Mouse (Mus musculus) MEL (cell line): ENCODE measurements around the gene Hipk3. TPM values are rescaled to one million over a fixed set of nuclear protein-coding genes. Genes with fewer than 3 reads are reported as not detected.

Experiments used
- DNase-seq: peaks from one replicate; pipeline ENCODE4 v3.0.0; 2011; ENCODE audit warnings: low read depth, low spot score
- H3K27ac ChIP-seq: 2 replicates; pipeline ENCODE4 v1.5.1; 2012; ENCODE audit warnings: low read depth, mild to moderate bottlenecking, control low read depth, low read length, moderate library complexity; ENCODE audit not compliant: control insufficient read depth
- H3K27me3 ChIP-seq, 2 experiments: fragments of 150-350 bp in 1 of 2; sonication (generic) in 1 of 2; 2 replicates each; pipeline ENCODE4 v1.6.1; 2012; ENCODE audit warnings: low read length in 2 of 2, mild to moderate bottlenecking in 2 of 2, improper control_type of control experiment in 1 of 2, moderate library complexity in 1 of 2; ENCODE audit not compliant: insufficient read depth in 2 of 2, control insufficient read depth in 1 of 2
- H3K36me3 ChIP-seq, 2 experiments: 2 replicates each; pipeline ENCODE4 v1.6.1; 2012 to 2014; ENCODE audit warnings: low read length in 2 of 2, improper control_type of control experiment in 1 of 2, inconsistent platforms in 1 of 2, mild to moderate bottlenecking in 1 of 2; ENCODE audit not compliant: insufficient read depth in 2 of 2, control insufficient read depth in 1 of 2
- H3K4me1 ChIP-seq, 2 experiments: fragments of 150-350 bp in 1 of 2; sonication (generic) in 1 of 2; 2 replicates each; pipeline ENCODE4 v1.6.1; 2012; ENCODE audit warnings: low read length in 2 of 2, improper control_type of control experiment in 1 of 2, mild to moderate bottlenecking in 1 of 2; ENCODE audit not compliant: insufficient read depth in 2 of 2, control insufficient read depth in 1 of 2
- H3K4me3 ChIP-seq, 2 experiments: fragments of 150-350 bp in 1 of 2; sonication (generic) in 1 of 2; 2 replicates each; pipeline ENCODE4 v1.5.1; 2012; ENCODE audit warnings: low read depth in 2 of 2, low read length in 2 of 2, mild to moderate bottlenecking in 2 of 2, moderate library complexity in 2 of 2, control low read depth in 1 of 2, improper control_type of control experiment in 1 of 2; ENCODE audit not compliant: control insufficient read depth in 1 of 2, insufficient read depth in 1 of 2
- H3K79me2 ChIP-seq: 2 replicates; pipeline ENCODE4 v1.6.1; 2012; ENCODE audit warnings: mild to moderate bottlenecking, low read length, moderate library complexity; ENCODE audit not compliant: control insufficient read depth, poor library complexity, insufficient read depth
- H3K9ac ChIP-seq: 2 replicates; pipeline ENCODE4 v1.6.1; 2012; ENCODE audit warnings: low read depth, mild to moderate bottlenecking, control low read depth, low read length, moderate library complexity; ENCODE audit not compliant: control insufficient read depth, poor library complexity, severe bottlenecking
- H3K9me3 ChIP-seq: fragments of 150-350 bp; sonication (generic); replicated peaks from 2 replicates; pipeline ENCODE4 v1.6.1; 2012; ENCODE audit warnings: mild to moderate bottlenecking, low read length, improper control_type of control experiment, moderate library complexity; ENCODE audit not compliant: insufficient read depth
- BHLHE40 ChIP-seq: IDR thresholded peaks from 2 replicates; pipeline ENCODE4 v1.6.1; 2012; ENCODE audit warnings: low read depth, mild to moderate bottlenecking, inconsistent platforms, low read length, improper control_type of control experiment, borderline replicate concordance
- CHD1 ChIP-seq: IDR thresholded peaks from 2 replicates; pipeline ENCODE4 v1.6.1; 2012; ENCODE audit warnings: low read depth, mild to moderate bottlenecking, inconsistent platforms, low read length, improper control_type of control experiment
- CTCF ChIP-seq, 3 experiments: IDR thresholded peaks in 2 of 3; conservative IDR thresholded peaks in 1 of 3; 2 replicates each; pipeline ENCODE4 v1.5.1; 2011 to 2012; ENCODE audit warnings: low read length in 3 of 3, low read depth in 2 of 3, mild to moderate bottlenecking in 2 of 3, improper control_type of control experiment in 1 of 3, inconsistent platforms in 1 of 3, mixed read lengths in 1 of 3, moderate library complexity in 1 of 3; ENCODE audit not compliant: control insufficient read depth in 1 of 3, insufficient read depth in 1 of 3, poor library complexity in 1 of 3, severe bottlenecking in 1 of 3
- E2F4 ChIP-seq: IDR thresholded peaks from 2 replicates; pipeline ENCODE4 v1.6.1; 2011; ENCODE audit warnings: low read depth, low read length, improper control_type of control experiment, borderline replicate concordance
- ETS1 ChIP-seq: IDR thresholded peaks from 2 replicates; pipeline ENCODE4 v1.6.1; 2012; ENCODE audit warnings: low read depth, mild to moderate bottlenecking, inconsistent platforms, low read length, improper control_type of control experiment, moderate library complexity
- HCFC1 ChIP-seq: IDR thresholded peaks from 2 replicates; pipeline ENCODE4 v1.6.1; 2012; ENCODE audit warnings: low read depth, mild to moderate bottlenecking, inconsistent platforms, low read length, improper control_type of control experiment, moderate library complexity
- KAT2A ChIP-seq: conservative IDR thresholded peaks from 2 replicates; pipeline ENCODE4 v1.6.1; 2012; ENCODE audit warnings: low read depth, low read length, improper control_type of control experiment, inconsistent platforms
- MAZ ChIP-seq: IDR thresholded peaks from 2 replicates; pipeline ENCODE4 v1.6.1; 2012; ENCODE audit warnings: low read depth, mild to moderate bottlenecking, inconsistent platforms, low read length, improper control_type of control experiment
- MEF2A ChIP-seq: IDR thresholded peaks from 2 replicates; pipeline ENCODE4 v1.6.1; 2014; ENCODE audit warnings: low read depth, mild to moderate bottlenecking, inconsistent platforms, low read length, improper control_type of control experiment; ENCODE audit not compliant: poor library complexity, insufficient replicate concordance, severe bottlenecking; ENCODE audit errors: extremely low read depth
- MYB ChIP-seq: IDR thresholded peaks from 2 replicates; pipeline ENCODE4 v1.6.1; 2011; ENCODE audit warnings: mild to moderate bottlenecking, low read depth, low read length, improper control_type of control experiment
- MYC ChIP-seq: IDR thresholded peaks from 2 replicates; pipeline ENCODE4 v1.6.1; 2011; ENCODE audit warnings: low read depth, mild to moderate bottlenecking, low read length, improper control_type of control experiment, moderate library complexity
- NELFE ChIP-seq: IDR thresholded peaks from 2 replicates; pipeline ENCODE4 v1.6.1; 2011; ENCODE audit warnings: low read depth, low read length, improper control_type of control experiment
- NRF1 ChIP-seq: IDR thresholded peaks from 2 replicates; pipeline ENCODE4 v1.6.1; 2014; ENCODE audit warnings: low read depth, mild to moderate bottlenecking, inconsistent platforms, low read length, improper control_type of control experiment, moderate library complexity; ENCODE audit not compliant: poor library complexity, insufficient read depth, severe bottlenecking
- POLR2AphosphoS2 ChIP-seq: IDR thresholded peaks from 2 replicates; pipeline ENCODE4 v1.6.1; 2011; ENCODE audit warnings: low read length, improper control_type of control experiment
- POLR2AphosphoS5 ChIP-seq: IDR thresholded peaks from 2 replicates; pipeline ENCODE4 v1.6.1; 2012; ENCODE audit warnings: low read depth, borderline replicate concordance, mild to moderate bottlenecking, inconsistent platforms, low read length, moderate library complexity, mixed read lengths
- RAD21 ChIP-seq: IDR thresholded peaks from 2 replicates; pipeline ENCODE4 v1.6.1; 2011; ENCODE audit warnings: mild to moderate bottlenecking, low read depth, low read length, improper control_type of control experiment
- RCOR1 ChIP-seq: IDR thresholded peaks from 2 replicates; pipeline ENCODE4 v1.6.1; 2012; ENCODE audit warnings: low read depth, mild to moderate bottlenecking, inconsistent platforms, low read length, improper control_type of control experiment
- SIN3A ChIP-seq: IDR thresholded peaks from 2 replicates; pipeline ENCODE4 v1.6.1; 2012; ENCODE audit warnings: low read length, improper control_type of control experiment, inconsistent platforms
- SMC3 ChIP-seq: IDR thresholded peaks from 2 replicates; pipeline ENCODE4 v1.6.1; 2011; ENCODE audit warnings: low read depth, low read length, improper control_type of control experiment
- TBP ChIP-seq: IDR thresholded peaks from 2 replicates; pipeline ENCODE4 v1.8.0; 2011; ENCODE audit warnings: low read depth, low read length, improper control_type of control experiment
- TCF12 ChIP-seq: IDR thresholded peaks from 2 replicates; pipeline ENCODE4 v1.6.1; 2014; ENCODE audit warnings: low read depth, mild to moderate bottlenecking, inconsistent platforms, low read length, improper control_type of control experiment, moderate library complexity
- UBTF ChIP-seq: IDR thresholded peaks from 2 replicates; pipeline ENCODE4 v1.6.1; 2012; ENCODE audit warnings: low read depth, mild to moderate bottlenecking, inconsistent platforms, low read length, improper control_type of control experiment, moderate library complexity, borderline replicate concordance; ENCODE audit not compliant: insufficient read depth
- USF1 ChIP-seq: IDR thresholded peaks from 2 replicates; pipeline ENCODE4 v1.6.1; 2014; ENCODE audit warnings: low read depth, mild to moderate bottlenecking, inconsistent platforms, low read length, improper control_type of control experiment, moderate library complexity
- USF2 ChIP-seq, 2 experiments: IDR thresholded peaks; 2 replicates each; pipeline ENCODE4 v1.6.1; 2011 to 2012; ENCODE audit warnings: improper control_type of control experiment in 2 of 2, low read length in 2 of 2, borderline replicate concordance in 1 of 2, inconsistent platforms in 1 of 2, low read depth in 1 of 2, mild to moderate bottlenecking in 1 of 2; ENCODE audit not compliant: insufficient read depth in 1 of 2
- ZKSCAN1 ChIP-seq: IDR thresholded peaks from 2 replicates; pipeline ENCODE4 v1.6.1; 2012; ENCODE audit warnings: low read depth, mild to moderate bottlenecking, inconsistent platforms, low read length, improper control_type of control experiment, moderate library complexity
- ZMIZ1 ChIP-seq: IDR thresholded peaks from 2 replicates; pipeline ENCODE4 v1.6.1; 2012; ENCODE audit warnings: low read depth, mild to moderate bottlenecking, inconsistent platforms, low read length, improper control_type of control experiment, moderate library complexity
- ZNF384 ChIP-seq: IDR thresholded peaks from 2 replicates; pipeline ENCODE4 v1.6.1; 2012; ENCODE audit warnings: low read depth, mild to moderate bottlenecking, inconsistent platforms, low read length, improper control_type of control experiment
- polyA plus RNA-seq, 2 experiments: library from polyadenylated mRNA; stranded (reverse) in 1 of 2; unstranded in 1 of 2; fragments of >175 nt in 1 of 2; fragments of >200 nt in 1 of 2; gene quantifications; 2 replicates each; pipeline versions ENCODE4 v1.2.1 to v1.2.4; 2012; ENCODE audit warnings: low replicate concordance in 2 of 2, low read depth in 1 of 2; ENCODE audit not compliant: insufficient read length in 2 of 2, insufficient read depth in 1 of 2, missing spikeins in 1 of 2
- total RNA-seq: library from RNA; depleted of rRNA; stranded (reverse); fragments of 300-350 nt; gene quantifications from 2 replicates; pipeline ENCODE4 v1.2.3, GENCODE M21; 2012

Hipk3 gene
- total and polyA plus RNA-seq, 3 experiments = 11.9 to 19.4 (median 17.0) TPM

DNA sequence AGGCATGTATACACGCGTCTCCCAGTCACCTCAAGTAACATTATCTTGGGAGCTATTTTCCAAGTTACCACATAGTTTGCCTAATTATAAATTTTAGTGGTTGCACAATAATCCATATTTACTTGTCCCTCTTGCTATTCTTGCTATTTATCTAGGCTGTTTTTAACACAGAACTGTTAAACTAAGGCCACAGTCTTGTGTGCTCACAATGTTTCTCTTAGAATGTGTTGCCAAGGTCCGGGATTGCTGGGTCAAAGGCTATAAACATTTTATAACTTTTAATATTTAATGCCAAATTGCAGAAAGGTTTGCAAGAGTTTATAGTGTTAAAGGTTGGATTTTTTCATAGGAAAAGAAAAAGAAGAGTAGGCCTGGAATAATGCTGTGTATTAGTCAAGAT is 40.5 kb upstream of the Hipk3 start:
- H3K27me3 ChIP-seq = peaks cover 0 to 5% of the 10 kb centered on the region in 2 experiments; a peak in 3 of 4 replicates
- no peaks in the 10 kb centered on the region for H3K9me3 ChIP-seq
- no peak overlapping the region for H3K27ac ChIP-seq
- no peak for TF ChIP-seq POLR2AphosphoS2
- TF ChIP-seq USF1 = no peak
- TF ChIP-seq RAD21 = no peak
- no peak for TF ChIP-seq CTCF (IDR thresholded peaks at IDR 0.05 in 2 of 3, conservative IDR thresholded peaks at IDR 0.05 in 1 of 3; ENCODE audit: control insufficient read depth in 1 of 3, insufficient read depth in 1 of 3, low read depth in 2 of 3, low read length in 3 of 3, poor library complexity in 1 of 3, severe bottlenecking in 1 of 3)
- no peak for TF ChIP-seq RCOR1
- TF ChIP-seq MAZ = no peak
- no peak for TF ChIP-seq CHD1
- TF ChIP-seq HCFC1 = no peak
- no peak for TF ChIP-seq SIN3A
- no peak for TF ChIP-seq MYB
- no peak for TF ChIP-seq POLR2AphosphoS5
- no peak for TF ChIP-seq TCF12
- no peak for TF ChIP-seq ZMIZ1
- no peak for TF ChIP-seq KAT2A
- TF ChIP-seq ETS1 = no peak
- no peak for TF ChIP-seq MEF2A
- no peak for TF ChIP-seq BHLHE40
- TF ChIP-seq MYC = no peak
- no peak overlapping the region for H3K9ac ChIP-seq
- DNase-seq = no peak
- H3K36me3 ChIP-seq = no peaks in the 10 kb centered on the region
- no peaks in the 10 kb centered on the region for H3K79me2 ChIP-seq
- H3K4me3 ChIP-seq = no peak overlapping the region
- peaks cover 0 to 2% of the 10 kb centered on the region in 2 experiments; a peak in 1 of 4 replicates for H3K4me1 ChIP-seq

DNA sequence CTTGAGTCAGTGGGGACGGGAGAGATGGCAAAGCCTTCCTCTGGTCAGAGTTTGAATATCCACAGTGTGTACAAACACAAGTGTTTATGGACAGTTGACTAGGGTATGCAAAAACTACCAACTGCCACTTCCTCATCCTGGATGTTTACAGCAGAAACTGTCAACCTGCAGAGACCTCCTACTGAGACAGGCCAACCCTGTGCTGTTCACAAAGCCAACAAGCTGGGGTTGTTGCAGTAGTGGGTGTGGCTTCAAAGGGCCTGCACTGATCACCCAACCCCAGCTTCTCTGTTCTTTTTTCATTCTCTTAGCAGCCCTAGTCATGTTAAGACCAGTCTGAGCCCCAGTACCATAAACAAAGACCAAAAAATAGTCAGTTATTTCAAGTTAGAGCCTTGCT is 38.3 kb upstream of the Hipk3 start:
- H3K9ac ChIP-seq = no peak overlapping the region
- no peak for TF ChIP-seq HCFC1
- TF ChIP-seq TBP = no peak
- no peak for TF ChIP-seq CTCF (IDR thresholded peaks at IDR 0.05 in 2 of 3, conservative IDR thresholded peaks at IDR 0.05 in 1 of 3; ENCODE audit: control insufficient read depth in 1 of 3, insufficient read depth in 1 of 3, low read depth in 2 of 3, low read length in 3 of 3, poor library complexity in 1 of 3, severe bottlenecking in 1 of 3)
- TF ChIP-seq SMC3 = no peak
- no peak for TF ChIP-seq KAT2A
- TF ChIP-seq MAZ = no peak
- no peak for TF ChIP-seq ZKSCAN1
- TF ChIP-seq SIN3A = no peak
- TF ChIP-seq ZNF384 = no peak
- TF ChIP-seq MEF2A = no peak
- no peak for TF ChIP-seq UBTF
- TF ChIP-seq RCOR1 = no peak
- TF ChIP-seq POLR2AphosphoS2 = no peak
- no peak for TF ChIP-seq NELFE
- no peak for TF ChIP-seq POLR2AphosphoS5
- no peak for TF ChIP-seq NRF1
- no peak for TF ChIP-seq USF2 (IDR thresholded peaks at IDR 0.05; ENCODE audit: borderline replicate concordance in 1 of 2, insufficient read depth in 1 of 2, low read depth in 1 of 2, low read length in 2 of 2)
- TF ChIP-seq BHLHE40 = no peak
- no peak for TF ChIP-seq E2F4

More for the DNA sequence above, 38.3 kb upstream of the Hipk3 start:
- H3K9me3 ChIP-seq = no peaks in the 10 kb centered on the region
- peaks cover 0 to 2% of the 10 kb centered on the region in 2 experiments; a peak in 3 of 4 replicates for H3K27me3 ChIP-seq
- peak; percentile 64 for DNase-seq
- no peak overlapping the region for H3K4me3 ChIP-seq
- H3K79me2 ChIP-seq = no peaks in the 10 kb centered on the region
- peaks cover 0 to 2% of the 10 kb centered on the region in 2 experiments; a peak in 1 of 4 replicates for H3K4me1 ChIP-seq
- H3K36me3 ChIP-seq = no peaks in the 10 kb centered on the region
- no peak overlapping the region for H3K27ac ChIP-seq
